Mouse (Mus musculus): ENCODE measurements around the gene Kcng1. TPM values are rescaled to one million over a fixed set of nuclear protein-coding genes. Genes with fewer than 3 reads are reported as not detected.

The Kcng1 gene
- total and polyA plus RNA-seq, 2 experiments from 2014 or later, result 1.8 to 2.1 TPM

- 0 out of 2 replicates have a peak, but pooled peaks cover 5% of the 10 kb centered on the region for H3K27me3 ChIP-seq (ENCODE audit: insufficient read depth, low read length)
- H3K9me3 ChIP-seq (ENCODE audit: low read length), result no peaks in the 10 kb centered on the region
- ATAC-seq (ENCODE audit: low FRiP score) (no peak), DNase-seq (ENCODE audit: low spot score) (peak; percentile 54)
- no peaks in the 10 kb centered on the region for H3K4me1 ChIP-seq (ENCODE audit: insufficient read depth, low read length)
- H3K4me2 ChIP-seq (ENCODE audit: low read depth, low read length, poor library complexity, severe bottlenecking), result no peak overlapping the region
- H3K4me3 ChIP-seq (ENCODE audit: low read depth, low read length), result no peak overlapping the region
- WGBS, result 11% methylated on average over 11 of the region's 11 CpGs
- H3K27ac ChIP-seq (ENCODE audit: low read depth, low read length), result no peak overlapping the region
- no peaks in the 10 kb centered on the region for H3K36me3 ChIP-seq (ENCODE audit: insufficient read depth, low read length)
- H3K9ac ChIP-seq (replicated peaks; ENCODE audit: low read length, poor library complexity, severe bottlenecking), result no peak overlapping the region
- TF ChIP-seq CTCF (IDR thresholded peaks at IDR 0.05), result peak; percentile 87
These were observed 7.1 kb downstream of the Kcng1 start for GRCm38 (mm10) chr2:168274374-168274935.

- H3K4me2 ChIP-seq (ENCODE audit: low read depth, low read length, poor library complexity, severe bottlenecking), result no peak overlapping the region
- H3K9ac ChIP-seq (replicated peaks; ENCODE audit: low read length, poor library complexity, severe bottlenecking), result no peak overlapping the region
- H3K4me1 ChIP-seq (ENCODE audit: insufficient read depth, low read length), result no peaks in the 10 kb centered on the region
- ATAC-seq (ENCODE audit: low FRiP score), result no peak
- DNase-seq (ENCODE audit: low spot score), result no peak
- TF ChIP-seq CTCF (IDR thresholded peaks at IDR 0.05), result no peak
- no peaks in the 10 kb centered on the region for H3K36me3 ChIP-seq (ENCODE audit: insufficient read depth, low read length)
- no peaks in the 10 kb centered on the region for H3K27me3 ChIP-seq (ENCODE audit: insufficient read depth, low read length)
- WGBS, result 35% methylated on average over 9 of the region's 9 CpGs
- no peaks in the 10 kb centered on the region for H3K9me3 ChIP-seq (ENCODE audit: low read length)
- H3K27ac ChIP-seq (ENCODE audit: low read depth, low read length), result no peak overlapping the region
- no peak overlapping the region for H3K4me3 ChIP-seq (ENCODE audit: low read depth, low read length)
These were observed 8.1 kb downstream of the Kcng1 start for GRCm38 (mm10) chr2:168273387-168273786.

GRCm38 (mm10) chr2:168268033-168268432, 13.5 kb downstream of the Kcng1 start:
- no peak overlapping the region for H3K4me3 ChIP-seq (ENCODE audit: low read depth, low read length)
- no peaks in the 10 kb centered on the region for H3K36me3 ChIP-seq (ENCODE audit: insufficient read depth, low read length)
- H3K9ac ChIP-seq (replicated peaks; ENCODE audit: low read length, poor library complexity, severe bottlenecking), result no peak overlapping the region
- H3K9me3 ChIP-seq (ENCODE audit: low read length), result no peaks in the 10 kb centered on the region
- no peak for DNase-seq (ENCODE audit: low spot score)
- 49% methylated on average over 7 of the region's 7 CpGs for WGBS
- no peaks in the 10 kb centered on the region for H3K27me3 ChIP-seq (ENCODE audit: insufficient read depth, low read length)
- peak; percentile 54 for TF ChIP-seq CTCF (IDR thresholded peaks at IDR 0.05)
- ATAC-seq (ENCODE audit: low FRiP score), result no peak
- no peak overlapping the region for H3K4me2 ChIP-seq (ENCODE audit: low read depth, low read length, poor library complexity, severe bottlenecking)
- H3K27ac ChIP-seq (ENCODE audit: low read depth, low read length), result no peak overlapping the region
- H3K4me1 ChIP-seq (ENCODE audit: insufficient read depth, low read length), result no peaks in the 10 kb centered on the region

GRCm38 (mm10) chr2:168260900-168261299, 20.6 kb downstream of the Kcng1 start:
- Histone ChIP-seq H3K27ac (ENCODE audit: low read depth, low read length) (no peak overlapping the region), H3K4me2 (ENCODE audit: low read depth, low read length, poor library complexity, severe bottlenecking) (no peak overlapping the region), H3K9me3 (ENCODE audit: low read length) (no peaks in the 10 kb centered on the region), H3K9ac (replicated peaks; ENCODE audit: low read length, poor library complexity, severe bottlenecking) (no peak overlapping the region), H3K4me3 (ENCODE audit: low read depth, low read length) (no peak overlapping the region), H3K27me3 (ENCODE audit: insufficient read depth, low read length) (no peaks in the 10 kb centered on the region), H3K4me1 (ENCODE audit: insufficient read depth, low read length) (no peaks in the 10 kb centered on the region), H3K36me3 (ENCODE audit: insufficient read depth, low read length) (no peaks in the 10 kb centered on the region)
- ATAC-seq (ENCODE audit: low FRiP score) (no peak), DNase-seq (ENCODE audit: low spot score) (no peak)
- no peak for TF ChIP-seq CTCF (IDR thresholded peaks at IDR 0.05)
- 96% methylated on average over 10 of the region's 10 CpGs for WGBS

- TF ChIP-seq CTCF (IDR thresholded peaks at IDR 0.05), result no peak
- Histone ChIP-seq H3K27ac (ENCODE audit: low read depth, low read length) (no peak overlapping the region), H3K27me3 (ENCODE audit: insufficient read depth, low read length) (no peaks in the 10 kb centered on the region), H3K4me3 (ENCODE audit: low read depth, low read length) (no peak overlapping the region), H3K4me1 (ENCODE audit: insufficient read depth, low read length) (no peaks in the 10 kb centered on the region), H3K9me3 (ENCODE audit: low read length) (no peaks in the 10 kb centered on the region), H3K36me3 (ENCODE audit: insufficient read depth, low read length) (no peaks in the 10 kb centered on the region), H3K9ac (replicated peaks; ENCODE audit: low read length, poor library complexity, severe bottlenecking) (no peak overlapping the region), H3K4me2 (ENCODE audit: low read depth, low read length, poor library complexity, severe bottlenecking) (no peak overlapping the region)
- ATAC-seq (ENCODE audit: low FRiP score) (no peak), DNase-seq (ENCODE audit: low spot score) (no peak)
- WGBS, result 98% methylated on average over 3 of the region's 3 CpGs
These were observed 21.4 kb downstream of the Kcng1 start for GRCm38 (mm10) chr2:168260124-168260523.

- H3K9ac ChIP-seq (replicated peaks; ENCODE audit: low read length, poor library complexity, severe bottlenecking), result no peak overlapping the region
- 94% methylated on average over 8 of the region's 8 CpGs for WGBS
- no peak overlapping the region for H3K4me2 ChIP-seq (ENCODE audit: low read depth, low read length, poor library complexity, severe bottlenecking)
- no peaks in the 10 kb centered on the region for H3K9me3 ChIP-seq (ENCODE audit: low read length)
- no peak overlapping the region for H3K27ac ChIP-seq (ENCODE audit: low read depth, low read length)
- no peak for TF ChIP-seq CTCF (IDR thresholded peaks at IDR 0.05)
- no peaks in the 10 kb centered on the region for H3K36me3 ChIP-seq (ENCODE audit: insufficient read depth, low read length)
- no peak overlapping the region for H3K4me3 ChIP-seq (ENCODE audit: low read depth, low read length)
- H3K4me1 ChIP-seq (ENCODE audit: insufficient read depth, low read length), result no peaks in the 10 kb centered on the region
- DNase-seq (ENCODE audit: low spot score) (no peak), ATAC-seq (ENCODE audit: low FRiP score) (no peak)
- no peaks in the 10 kb centered on the region for H3K27me3 ChIP-seq (ENCODE audit: insufficient read depth, low read length)
These were observed 22.5 kb downstream of the Kcng1 start for GRCm38 (mm10) chr2:168259046-168259445.

All from midbrain, postnatal 0 days (tissue).